Mouse (Mus musculus) bone marrow, adult 2 months (tissue): ENCODE results near the gene Stim1.

Experiments used
- CTCF ChIP-seq: fragments of 200-500 bp; IDR thresholded peaks from 2 replicates; pipeline ENCODE4 v1.5.1; 2011; ENCODE audit warnings: low read length, control low read depth; ENCODE audit not compliant: control insufficient read depth, insufficient read depth
- POLR2A ChIP-seq: fragments of 200-500 bp; IDR thresholded peaks from 2 replicates; pipeline ENCODE4 v1.6.1; 2011; ENCODE audit warnings: low read depth, mild to moderate bottlenecking, control low read depth, low read length, borderline replicate concordance; ENCODE audit not compliant: control insufficient read depth

- no peak for TF ChIP-seq CTCF
- no peak for TF ChIP-seq POLR2A
Measured at GRCm38 (mm10) chr7:102242371-102242770, 25.2 kb upstream of the Stim1 start.
